Mouse (Mus musculus) layer of hippocampus, postnatal 25 days (tissue): ENCODE measurements around the gene Cd244a. TPM values are rescaled to one million over a fixed set of nuclear protein-coding genes. Genes with fewer than 3 reads are reported as not detected.

Source experiments
- DNase-seq, 2 experiments: peaks; one replicate each; pipeline ENCODE4 v3.0.0; 2022; ENCODE audit warnings: mixed read lengths in 2 of 2, low spot score in 1 of 2; ENCODE audit errors: extremely low spot score in 1 of 2
- total RNA-seq, 2 experiments: library from RNA; stranded (reverse); gene quantifications; 2 replicates each; pipeline ENCODE4 v1.2.3; 2021

Gene Cd244a
- total RNA-seq, 2 experiments from 2014 or later, result not detected

- no peak for DNase-seq
These were observed 9.4 kb downstream of the Cd244a start for GRCm38 (mm10) chr1:171568436-171568835.

DNA sequence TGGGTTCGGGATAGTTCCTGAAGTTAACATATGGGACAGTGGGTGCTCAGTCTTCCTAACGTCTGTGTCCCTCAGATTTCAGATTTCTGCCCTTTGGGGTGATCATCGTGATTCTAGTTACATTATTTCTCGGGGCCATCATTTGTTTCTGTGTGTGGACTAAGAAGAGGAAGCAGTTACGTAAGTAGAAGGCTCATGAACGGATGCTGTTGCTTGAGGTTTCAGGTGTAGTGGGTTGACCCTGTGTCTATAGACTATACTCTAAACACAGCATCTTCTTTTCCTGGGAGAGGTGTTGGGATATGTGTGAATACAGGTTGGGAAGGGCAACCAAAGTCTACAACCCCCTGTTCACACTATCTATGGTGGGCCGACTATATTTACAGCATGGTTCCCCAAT lies 18.2 kb downstream of the Cd244a start:
- no peak for DNase-seq

DNA sequence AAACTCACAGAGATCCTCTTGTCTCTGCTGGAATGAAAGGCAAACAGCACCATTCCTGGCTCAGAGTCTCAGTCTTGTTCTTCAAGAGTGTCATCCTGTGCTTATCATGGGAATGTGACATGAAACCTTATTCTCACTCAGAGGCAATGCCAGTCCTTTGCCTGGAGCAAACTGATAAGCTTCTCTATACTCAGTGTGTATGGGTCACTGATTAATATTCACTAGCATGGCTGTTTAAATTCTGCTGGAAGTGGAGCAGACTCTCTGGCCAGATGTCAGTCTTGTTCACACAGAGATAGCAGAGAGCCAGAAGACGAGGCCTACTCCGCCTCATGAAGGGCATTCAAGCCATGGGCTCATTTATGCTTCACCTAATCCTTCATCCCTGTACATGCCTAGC lies 25.6 kb downstream of the Cd244a start:
- DNase-seq, result no peak

DNA sequence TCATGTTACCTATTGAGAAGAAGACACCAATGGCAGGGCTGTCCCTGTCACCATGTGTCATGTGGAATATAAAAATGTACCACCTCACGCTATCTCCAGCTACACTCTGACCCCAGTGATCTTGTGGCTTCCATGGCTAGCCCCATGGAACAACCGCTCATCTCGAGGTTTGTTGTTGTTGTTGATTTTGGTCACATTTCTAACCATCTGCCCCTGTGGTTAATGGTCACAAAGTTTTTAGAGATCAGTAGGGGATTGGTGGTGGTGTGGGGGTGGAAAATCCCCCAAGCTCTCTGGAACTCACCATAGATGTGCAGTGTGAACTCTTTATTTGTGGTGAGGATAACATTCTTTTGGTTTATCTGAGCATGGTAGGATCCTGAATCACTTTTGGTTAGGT lies 45.7 kb downstream of the Cd244a start:
- no peak for DNase-seq

- DNase-seq, result no peak
These were observed 47.7 kb downstream of the Cd244a start for GRCm38 (mm10) chr1:171606656-171607055.

DNA sequence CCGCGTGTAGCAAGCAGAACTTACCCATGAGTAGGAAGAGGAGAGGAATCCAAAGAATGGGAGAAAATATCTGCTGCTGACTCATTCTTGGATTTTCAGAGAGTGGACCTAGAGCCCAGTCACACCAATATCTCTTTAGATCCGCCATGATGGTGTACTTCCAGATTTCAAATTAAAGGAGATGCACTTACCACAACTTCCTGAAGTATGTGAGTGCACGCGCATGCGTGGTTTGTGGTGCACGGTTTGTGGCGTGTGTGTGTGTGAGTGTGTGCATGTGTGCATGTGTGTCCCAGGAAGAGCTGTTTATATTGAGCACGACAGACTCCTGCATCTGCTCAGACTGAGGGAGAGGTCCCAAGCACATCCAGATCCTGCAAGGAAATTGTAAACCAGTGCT lies 48.2 kb downstream of the Cd244a start, which contains the start of gene Ly9:
Ly9 (minus strand) TSS at position 235 of the 400 bp plus-strand sequence.
- no peak for DNase-seq

DNA sequence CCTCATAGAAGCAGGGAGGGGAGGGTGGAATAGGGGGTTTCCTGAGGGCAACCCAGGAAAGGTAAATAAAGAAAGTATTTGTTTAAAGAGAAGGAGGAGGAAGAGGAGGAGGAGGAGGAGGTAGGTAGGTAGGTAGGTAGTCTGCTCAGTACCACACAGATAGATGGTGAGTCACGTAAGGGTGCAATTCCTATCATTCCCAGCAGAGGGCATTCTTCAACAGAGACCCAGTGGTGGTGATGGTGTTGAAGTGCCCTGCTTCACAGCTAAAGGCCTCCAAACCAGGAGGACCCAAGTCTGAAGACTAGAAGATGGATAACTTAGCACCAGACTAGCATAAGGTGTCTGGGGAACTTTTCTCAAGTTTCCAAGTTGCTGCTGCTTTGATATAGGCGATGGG lies 51.0 kb downstream of the Cd244a start:
- DNase-seq, result no peak

GRCm38 (mm10) chr1:171610781-171611180 lies 51.8 kb downstream of the Cd244a start:
- DNase-seq, result no peak

- DNase-seq, result no peak
These were observed 55.0 kb downstream of the Cd244a start for GRCm38 (mm10) chr1:171613962-171614361.

- no peak for DNase-seq
These were observed 58.0 kb downstream of the Cd244a start for GRCm38 (mm10) chr1:171616881-171617515.

DNA sequence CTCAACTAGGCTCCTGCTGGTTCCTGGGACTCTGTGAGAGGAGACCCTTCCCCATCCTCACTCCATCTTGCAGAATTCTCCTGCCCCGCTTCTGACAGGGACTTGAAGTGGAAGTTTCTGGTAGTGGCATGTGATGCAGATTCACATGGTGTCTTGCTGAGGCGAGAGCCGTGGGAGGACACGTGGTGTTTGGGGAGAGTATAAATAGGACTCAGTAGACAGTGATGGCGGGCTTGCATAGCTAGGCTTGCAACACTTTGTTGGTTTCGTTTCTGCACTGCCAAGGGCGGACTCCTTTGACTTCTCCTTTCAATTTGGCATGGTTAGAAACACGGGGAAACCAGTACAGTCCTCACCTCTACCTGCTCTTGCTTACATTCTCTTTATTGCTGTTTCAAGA lies 60.0 kb downstream of the Cd244a start:
- no peak for DNase-seq

GRCm38 (mm10) chr1:171619645-171620044 lies 60.7 kb downstream of the Cd244a start:
- no peak for DNase-seq

DNA sequence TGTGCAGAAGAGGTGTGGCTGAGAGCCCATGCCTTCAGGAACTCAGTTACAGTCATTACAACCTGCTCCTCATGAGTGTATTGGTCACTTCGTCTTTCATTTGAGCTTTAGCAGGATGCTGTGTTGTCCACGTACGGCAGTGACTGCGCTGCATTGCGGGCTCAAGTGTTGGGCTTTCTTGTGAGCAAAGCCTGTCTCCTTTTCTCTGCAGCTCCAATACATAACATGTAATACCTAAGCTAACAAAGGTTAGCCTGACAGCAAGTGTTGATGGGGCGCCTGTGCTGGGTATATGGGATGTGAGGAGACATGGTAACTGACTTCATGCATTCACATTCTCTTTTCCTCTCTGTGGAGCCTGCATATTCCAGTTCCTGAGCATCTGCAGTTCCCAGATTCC lies 61.1 kb downstream of the Cd244a start:
- no peak for DNase-seq

DNA sequence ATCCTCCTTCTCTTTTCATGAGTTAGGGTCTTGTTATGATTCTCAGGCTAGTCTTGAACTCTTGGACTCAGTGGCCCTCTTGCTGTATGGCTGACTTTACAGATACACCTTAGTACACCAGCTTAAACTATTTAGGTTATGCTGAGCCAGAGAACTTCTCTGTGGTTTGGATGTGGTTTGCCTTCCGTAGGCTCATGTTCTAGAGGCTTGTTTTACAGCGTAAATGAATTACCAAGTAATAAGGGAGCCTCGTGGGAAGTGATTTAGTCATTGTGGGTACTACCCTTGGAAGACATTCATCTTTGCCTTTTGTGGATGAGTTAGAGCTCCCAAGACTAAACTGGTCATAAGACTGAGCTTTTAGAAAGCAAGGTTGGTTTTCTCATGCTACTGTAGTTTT lies 68.8 kb downstream of the Cd244a start:
- DNase-seq, result no peak

- DNase-seq, result no peak
These were observed 70.2 kb downstream of the Cd244a start for GRCm38 (mm10) chr1:171629168-171629567.

DNA sequence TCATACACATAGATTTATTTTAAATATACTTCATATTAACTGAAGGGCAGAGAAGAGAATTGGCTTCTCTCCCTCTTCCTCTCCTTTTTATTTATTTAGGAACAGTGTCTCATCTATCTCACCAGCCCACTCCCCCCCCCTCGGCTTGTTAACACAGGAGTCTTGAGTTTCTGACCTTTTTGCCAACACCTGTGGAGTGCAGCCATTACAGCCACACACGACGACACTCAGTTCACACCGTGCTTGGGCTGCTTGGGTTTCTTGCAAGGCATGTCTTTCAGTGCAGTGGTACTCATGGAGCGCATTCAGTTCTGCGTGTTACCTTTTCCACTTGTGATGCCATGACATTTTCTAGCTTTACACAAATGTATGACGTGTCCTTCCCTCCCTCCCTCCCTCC lies 71.0 kb downstream of the Cd244a start:
- no peak for DNase-seq

DNA sequence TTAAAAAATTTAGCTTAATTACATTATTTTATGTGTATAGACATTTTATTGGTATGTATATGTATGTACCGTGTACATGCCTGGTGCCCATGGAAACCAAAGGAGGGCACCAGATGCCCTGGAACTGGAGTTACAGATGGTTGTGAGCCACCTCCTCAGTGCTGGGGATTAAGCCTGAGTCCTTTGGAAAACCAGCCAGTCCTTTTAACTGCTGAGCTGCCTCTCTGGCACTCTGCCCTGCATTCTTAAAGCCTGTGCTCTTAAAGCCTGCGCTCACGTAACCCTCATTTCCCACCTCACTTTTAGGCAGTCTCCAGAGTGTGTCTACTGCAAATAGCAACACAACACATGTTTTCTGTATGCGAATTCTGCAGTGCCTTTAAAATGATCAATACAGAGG lies 71.9 kb downstream of the Cd244a start:
- peak in 1 of 2 experiments; percentile 10 for DNase-seq

DNA sequence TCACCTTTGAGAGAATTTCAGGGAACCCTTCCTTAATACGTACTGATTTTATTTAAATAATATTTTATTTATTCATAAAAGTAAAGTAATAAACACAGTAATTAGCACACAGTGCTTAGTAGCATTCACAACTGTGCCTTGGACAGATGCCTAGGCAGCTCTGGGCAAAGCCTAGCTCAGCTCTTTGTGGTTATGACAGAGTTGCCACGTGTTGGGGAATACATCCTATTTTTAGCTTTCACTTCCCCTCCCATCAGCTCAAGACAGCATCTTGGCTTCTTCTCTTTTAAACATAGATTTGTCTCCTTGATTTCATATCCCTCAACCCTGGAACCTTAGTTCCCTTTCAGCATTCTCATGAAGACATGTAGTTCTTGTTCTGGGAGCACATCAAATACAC lies 72.5 kb downstream of the Cd244a start:
- no peak for DNase-seq

- no peak for DNase-seq
These were observed 76.7 kb downstream of the Cd244a start for GRCm38 (mm10) chr1:171635696-171636095.

DNA sequence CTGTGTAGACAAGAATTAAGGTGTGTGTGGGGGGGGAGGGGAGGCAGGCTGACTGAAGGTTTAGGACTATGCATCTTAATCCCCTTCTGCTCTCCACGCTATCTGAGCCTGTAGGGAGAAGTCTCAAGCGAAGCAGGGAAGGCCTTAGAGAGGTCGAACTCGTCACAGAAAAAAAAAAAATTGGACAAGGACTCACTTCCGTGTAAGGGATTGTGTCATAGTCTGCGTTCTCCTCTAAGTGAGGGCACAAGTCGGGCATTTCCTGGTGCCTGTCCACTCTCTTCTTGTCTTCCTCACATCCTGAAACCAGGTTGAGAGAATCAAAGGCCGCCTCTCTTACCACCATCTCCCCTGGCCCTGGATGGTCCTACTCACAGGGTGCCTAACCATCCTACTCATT lies 78.1 kb downstream of the Cd244a start:
- DNase-seq, result no peak

DNA sequence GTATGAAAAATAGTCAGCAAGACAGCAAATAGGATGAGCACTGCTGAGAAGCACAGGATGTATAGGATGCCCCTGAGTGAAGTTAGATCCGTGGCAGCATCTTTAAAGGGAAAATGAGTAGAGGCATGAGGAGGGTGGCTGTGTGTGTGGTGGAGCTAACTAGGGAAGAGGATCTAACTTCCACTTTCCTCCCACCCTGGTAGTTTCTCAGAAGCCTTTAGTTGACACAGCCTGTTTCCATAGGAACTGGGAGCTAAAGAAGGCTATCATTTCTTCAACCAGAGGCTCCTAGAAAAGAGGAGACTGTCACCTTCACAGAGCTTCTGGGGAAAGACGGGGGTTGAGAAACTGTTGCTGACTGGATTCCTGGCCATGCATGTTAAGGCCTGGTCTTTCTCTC lies 79.7 kb downstream of the Cd244a start:
- DNase-seq, result no peak

- no peak for DNase-seq
These were observed 81.8 kb downstream of the Cd244a start for GRCm38 (mm10) chr1:171640796-171641195.

DNA sequence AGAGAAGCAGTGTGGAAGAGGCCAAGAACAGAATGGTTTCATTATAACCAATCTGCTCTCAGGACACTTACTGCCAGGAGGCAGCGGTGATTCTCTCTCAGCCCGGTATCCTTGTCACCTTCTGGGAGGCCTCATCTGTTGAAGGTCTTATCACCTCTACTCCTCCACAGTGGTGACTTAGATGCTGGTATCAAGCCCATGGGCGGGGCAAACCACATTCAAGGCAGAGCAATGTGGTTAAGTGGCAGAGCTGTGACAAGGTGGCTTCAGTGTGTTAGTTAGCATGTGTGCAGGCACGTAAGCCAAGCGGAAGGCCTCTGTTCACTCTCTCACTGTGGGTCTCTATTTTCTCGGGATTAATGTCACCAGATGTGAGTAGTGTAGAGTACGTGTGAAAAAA lies 84.6 kb downstream of the Cd244a start:
- no peak for DNase-seq
